Mouse (Mus musculus) ES-CJ7 (cell line): ENCODE measurements around the gene Vmn1r5.
"Not testable (repeated sequence)": the region's sequence is repeated elsewhere in the genome, so short reads cannot be mapped to it uniquely, and the experiment has no call there.

ENCODE experiments used
- DNase-seq: peaks from one replicate; pipeline ENCODE4 v3.0.0; 2011; ENCODE audit warnings: low read depth, low spot score

The Vmn1r5 gene

GRCm38 (mm10) chr6:56969973-56970372 is at the start of gene Vmn1r5:
Gene Vmn1r5 (plus strand): TSS chr6:56970273.
- DNase-seq = no peak

GRCm38 (mm10) chr6:56923331-56923725 is 46.7 kb upstream of the Vmn1r5 start:
- no peak for DNase-seq

GRCm38 (mm10) chr6:56923726-56924707 is 46.1 kb upstream of the Vmn1r5 start, which contains the start of the genes Nt5c3 and Vmn1r4:
Gene Nt5c3 (minus strand): TSS chr6:56923932.
Gene Vmn1r4 (plus strand): TSS chr6:56924015.
- peak; percentile 93 for DNase-seq

GRCm38 (mm10) chr6:56931648-56932415 is 38.2 kb upstream of the Vmn1r5 start:
- DNase-seq = no peak

- DNase-seq = no peak
Measured at GRCm38 (mm10) chr6:56932464-56932863, 37.6 kb upstream of the Vmn1r5 start.

GRCm38 (mm10) chr6:56934366-56934765 is 35.7 kb upstream of the Vmn1r5 start:
- no peak for DNase-seq

- DNase-seq = no peak
Measured at GRCm38 (mm10) chr6:56956436-56956835, 13.6 kb upstream of the Vmn1r5 start.

GRCm38 (mm10) chr6:56996943-56997342 is 26.9 kb downstream of the Vmn1r5 start, which contains the start of gene Vmn1r6:
Gene Vmn1r6 (plus strand): TSS chr6:56997243.
- DNase-seq = no peak

- DNase-seq = not testable (repeated sequence)
Measured at GRCm38 (mm10) chr6:57025224-57025623, 55.2 kb downstream of the Vmn1r5 start, which contains the start of gene Vmn1r7. Gene Vmn1r7 (minus strand): TSS chr6:57025324.

- DNase-seq = no peak
Measured at GRCm38 (mm10) chr6:57031984-57032383, 61.9 kb downstream of the Vmn1r5 start, which contains the start of gene Vmn1r8. Gene Vmn1r8 (plus strand): TSS chr6:57032284.

- no peak for DNase-seq
Measured at GRCm38 (mm10) chr6:57034674-57035073, 64.6 kb downstream of the Vmn1r5 start.
